Mouse (Mus musculus) ES-Bruce4 (cell line): ENCODE results near the gene Rad18.

Source experiments
- CTCF ChIP-seq: IDR thresholded peaks from one replicate; pipeline ENCODE4 v1.8.1; 2011; ENCODE audit warnings: low read depth, low read length
- POLR2A ChIP-seq: IDR thresholded peaks from one replicate; pipeline ENCODE4 v1.8.1; 2011; ENCODE audit warnings: low read length; ENCODE audit not compliant: insufficient read depth

- TF ChIP-seq POLR2A (no peak), CTCF (no peak)
Observed at GRCm38 (mm10) chr6:112720409-112721080, 24.1 kb upstream of the Rad18 start.
